Mouse (Mus musculus) cerebellum, adult 2 months (tissue): ENCODE data around the gene Cib1. TPM values are rescaled to one million over a fixed set of nuclear protein-coding genes. Genes with fewer than 3 reads are reported as not detected.
A peak's percentile ranks its signal among the peaks of the same experiment; 100 is the strongest.

ENCODE experiments used
- DNase-seq, 2 experiments: peaks; one replicate each; pipeline ENCODE4 v3.0.0; 2021
- H3K27ac ChIP-seq: fragments of 200-500 bp; 2 replicates; pipeline ENCODE4 v1.5.1; 2012; ENCODE audit warnings: low read length, control low read depth, inconsistent platforms; ENCODE audit not compliant: insufficient read depth
- H3K27me3 ChIP-seq: fragments of 200-500 bp; 2 replicates; pipeline ENCODE4 v1.6.1; 2012; ENCODE audit warnings: inconsistent platforms, mild to moderate bottlenecking, low read length, moderate library complexity; ENCODE audit not compliant: control insufficient read depth, insufficient read depth
- H3K4me1 ChIP-seq: fragments of 200-500 bp; 2 replicates; pipeline ENCODE4 v1.6.1; 2011; ENCODE audit warnings: low read length; ENCODE audit not compliant: control insufficient read depth, insufficient read depth
- H3K4me3 ChIP-seq: fragments of 200-500 bp; replicated peaks from 2 replicates; pipeline ENCODE3; 2011; ENCODE audit warnings: mild to moderate bottlenecking, low read depth, low read length, control low read depth; ENCODE audit not compliant: insufficient read depth
- CTCF ChIP-seq: fragments of 200-500 bp; IDR thresholded peaks from 2 replicates; pipeline ENCODE4 v1.5.1; 2011; ENCODE audit warnings: low read depth, mild to moderate bottlenecking, control low read depth, low read length, moderate library complexity, borderline replicate concordance; ENCODE audit not compliant: insufficient read depth
- POLR2A ChIP-seq: fragments of 200-500 bp; IDR thresholded peaks from 2 replicates; pipeline ENCODE4 v1.6.1; 2011; ENCODE audit warnings: low read length, control low read depth, borderline replicate concordance; ENCODE audit not compliant: insufficient read depth
- WGBS: fragments of 180-500 bp; shearing (Covaris S2); methylation state at CpG from one replicate; pipeline ENCODE4 v1.1.7; 2018; 5-methylcytosine and 5-hydroxymethylcytosine counted together
- polyA plus RNA-seq: library from polyadenylated mRNA; depleted of rRNA; stranded (reverse); fragments of >200 nt; gene quantifications from 2 replicates; pipeline ENCODE4 v1.2.3, GENCODE M21; 2012

Gene Cib1
- polyA plus RNA-seq, 1 experiment, result 40.1 TPM

DNA sequence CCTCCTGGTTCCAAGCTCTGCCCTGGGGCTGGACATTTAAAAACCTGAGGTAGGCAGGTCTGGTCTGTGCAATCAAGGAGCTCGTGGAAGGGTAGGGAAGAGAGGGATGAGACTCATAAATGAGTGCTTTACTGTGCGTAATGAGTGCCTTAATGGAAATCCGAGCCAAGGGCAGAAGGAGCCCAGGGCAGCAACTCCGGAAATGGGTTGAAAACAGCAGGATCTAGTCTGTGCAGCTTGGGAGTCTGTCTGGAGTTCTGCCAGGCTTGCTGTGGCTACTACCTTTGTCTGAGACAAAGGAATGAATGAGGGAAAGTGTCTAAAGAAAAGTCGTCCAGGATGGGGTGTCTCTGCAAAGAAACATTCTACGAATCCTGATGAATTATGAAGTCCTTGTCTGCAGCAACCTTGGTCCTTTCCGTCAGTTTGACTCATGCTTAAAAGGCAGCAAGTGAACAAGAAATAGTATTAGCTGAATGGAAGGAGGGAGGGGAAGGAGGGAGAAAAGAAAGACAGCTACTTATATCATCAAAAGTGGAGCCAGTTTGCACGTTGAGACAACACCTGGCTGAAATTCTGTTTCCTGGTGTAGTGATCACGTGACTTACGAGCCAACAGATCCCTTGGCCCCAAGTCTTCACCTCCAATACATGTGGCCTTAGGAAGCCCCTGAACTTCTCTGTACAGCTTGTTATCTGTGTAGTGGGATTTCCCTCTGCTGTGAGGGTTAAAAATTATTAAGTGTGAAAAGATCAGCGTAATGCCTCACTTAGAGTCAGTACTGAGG is 43.3 kb downstream of the Cib1 start:
- Histone ChIP-seq H3K4me3 (no peak overlapping the region), H3K27me3 (no peaks in the 10 kb centered on the region), H3K27ac (no peak overlapping the region), H3K4me1 (peaks cover 3% of the 10 kb centered on the region; the same call in 1 of the 2 replicates)
- TF ChIP-seq POLR2A (no peak), CTCF (no peak)
- DNase-seq, result no peak
- 50% methylated on average over 11 of the region's 11 CpGs for WGBS

DNA sequence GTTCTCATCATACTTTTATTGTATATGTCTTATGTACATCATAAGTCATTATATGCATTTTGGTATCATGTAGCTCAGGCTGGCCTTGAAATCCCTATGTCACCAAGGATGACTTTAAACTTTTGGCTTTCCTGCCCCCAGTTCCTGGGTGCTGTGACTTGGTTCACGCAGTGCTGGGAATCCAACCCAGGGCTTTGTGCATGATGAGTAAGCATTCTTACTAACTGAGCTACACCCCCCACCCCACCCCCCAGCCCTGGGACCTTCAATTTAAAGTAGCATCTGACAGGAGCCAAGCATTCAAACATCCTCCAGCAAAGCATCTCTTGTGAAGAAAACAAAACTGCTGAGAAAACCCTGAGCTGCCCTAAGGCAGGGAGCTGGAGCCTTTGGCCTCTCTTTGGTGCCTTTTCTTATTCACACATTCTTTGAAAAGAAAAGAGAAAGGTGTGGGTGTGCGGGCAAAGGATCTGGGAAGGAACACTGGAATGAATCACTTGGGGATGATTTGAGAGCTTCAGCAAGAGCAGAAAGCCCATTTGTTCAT is 44.0 kb downstream of the Cib1 start:
- 95% methylated on average over 2 of the region's 2 CpGs for WGBS
- H3K4me1 ChIP-seq, result peaks cover 3% of the 10 kb centered on the region; the same call in 1 of the 2 replicates
- H3K4me3 ChIP-seq, result no peak overlapping the region
- DNase-seq, result no peak
- TF ChIP-seq POLR2A (no peak), CTCF (no peak)
- H3K27me3 ChIP-seq, result no peaks in the 10 kb centered on the region
- H3K27ac ChIP-seq, result no peak overlapping the region

DNA sequence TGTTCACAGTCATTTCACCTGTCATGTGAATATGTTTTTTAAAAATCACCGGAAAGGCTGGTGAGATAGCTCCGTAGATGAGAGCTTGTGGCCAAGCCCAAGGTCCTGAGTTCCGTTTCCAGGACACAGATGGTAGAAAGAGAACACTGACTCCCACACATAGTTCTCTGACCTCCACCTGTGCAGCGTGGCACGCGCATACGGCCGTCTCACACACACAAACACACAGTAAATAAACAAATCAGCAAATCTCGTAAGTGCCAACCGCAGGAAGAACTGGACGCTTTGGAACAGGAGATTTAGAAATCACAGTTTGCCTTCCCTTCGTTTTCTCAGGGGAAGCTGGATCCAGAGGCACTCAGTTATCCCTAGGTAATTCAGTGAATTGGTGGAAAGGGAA is 45.1 kb downstream of the Cib1 start:
- H3K4me3 ChIP-seq, result peak overlapping the region; percentile 60
- WGBS, result 57% methylated on average over 12 of the region's 12 CpGs
- no peak for TF ChIP-seq CTCF
- TF ChIP-seq POLR2A, result no peak
- H3K27me3 ChIP-seq, result no peaks in the 10 kb centered on the region
- H3K27ac ChIP-seq, result peak overlapping the region; percentile 26; the same call in 1 of the 2 replicates
- H3K4me1 ChIP-seq, result peaks cover 3% of the 10 kb centered on the region; the same call in 1 of the 2 replicates
- peak; percentile 29 to 37 for DNase-seq

DNA sequence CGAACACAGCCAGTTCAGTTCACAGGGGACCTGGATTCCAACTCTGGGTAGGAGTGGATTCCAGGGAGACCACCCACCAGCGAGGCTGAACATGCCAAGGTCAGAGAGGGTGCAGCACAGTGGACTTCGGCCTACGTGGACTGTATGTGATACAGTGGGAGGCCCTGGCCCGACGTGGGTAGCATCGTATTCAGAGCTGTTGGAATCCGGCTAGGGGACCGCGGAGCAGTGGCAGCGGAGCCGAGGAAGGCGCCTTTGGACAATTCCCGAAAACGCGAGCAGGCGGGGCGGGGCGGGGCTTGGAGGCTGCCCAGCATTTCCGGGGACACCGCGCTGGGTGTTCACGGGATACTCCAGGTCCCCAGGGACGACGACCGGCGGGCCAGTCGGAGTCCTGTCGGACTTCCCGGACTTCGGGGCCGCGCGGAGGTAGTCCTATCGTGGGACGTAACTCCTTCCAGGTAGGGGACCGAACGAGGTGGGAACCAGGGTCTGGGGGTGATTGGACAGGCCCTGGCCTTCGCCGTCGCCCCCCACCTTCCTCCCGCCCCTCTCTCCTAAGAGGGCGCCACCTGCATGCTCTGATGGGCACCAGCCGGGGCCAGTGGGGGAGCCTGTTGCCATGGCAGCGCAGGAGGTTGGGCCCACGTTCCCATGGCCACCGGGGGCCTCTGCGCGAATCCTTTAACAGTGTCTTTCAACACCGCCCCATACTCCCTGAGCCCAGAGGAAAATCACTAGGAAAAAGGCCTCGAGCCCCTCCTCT is 45.9 kb downstream of the Cib1 start, which contains the start of gene Sema4b:
Gene Sema4b (plus strand): TSS at position 311 of the 766 bp plus-strand sequence.
- peak; percentile 84 for DNase-seq
- H3K4me1 ChIP-seq, result peaks cover 3% of the 10 kb centered on the region; the same call in 1 of the 2 replicates
- TF ChIP-seq POLR2A, result no peak; the same call in 1 of the 2 replicates
- no peak for TF ChIP-seq CTCF
- peak within 1 kb of the TSS; percentile 26; the same call in 1 of the 2 replicates for H3K27ac ChIP-seq
- peak within 1 kb of the TSS; percentile 60 for H3K4me3 ChIP-seq
- no peaks in the 10 kb centered on the region for H3K27me3 ChIP-seq
- 1% methylated on average over 51 of the region's 51 CpGs for WGBS

DNA sequence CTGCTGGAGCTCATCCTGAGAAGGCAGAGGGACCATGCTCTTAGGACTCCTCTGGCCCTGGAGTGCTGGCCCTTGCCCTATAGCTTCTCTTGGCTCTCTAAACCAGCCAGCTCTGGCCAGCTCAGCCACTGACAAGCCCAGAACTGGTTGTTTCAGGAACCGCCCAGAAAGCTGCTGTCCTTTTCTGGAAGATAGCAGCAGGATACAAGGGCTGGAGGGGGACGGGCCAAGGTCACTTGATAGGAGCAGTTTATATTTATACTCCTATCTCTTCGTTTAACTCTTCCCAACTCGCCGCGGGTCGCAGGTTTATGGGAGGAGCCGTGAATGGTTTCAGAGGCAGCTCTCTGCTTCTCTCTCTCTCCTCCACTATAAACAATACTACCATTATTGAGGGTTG is 46.6 kb downstream of the Cib1 start:
- Histone ChIP-seq H3K27me3 (no peaks in the 10 kb centered on the region), H3K4me3 (no peak overlapping the region), H3K27ac (no peak overlapping the region), H3K4me1 (peaks cover 3% of the 10 kb centered on the region; the same call in 1 of the 2 replicates)
- DNase-seq, result no peak
- no peak for TF ChIP-seq POLR2A
- TF ChIP-seq CTCF, result no peak
- WGBS, result 30% methylated on average over 8 of the region's 8 CpGs

DNA sequence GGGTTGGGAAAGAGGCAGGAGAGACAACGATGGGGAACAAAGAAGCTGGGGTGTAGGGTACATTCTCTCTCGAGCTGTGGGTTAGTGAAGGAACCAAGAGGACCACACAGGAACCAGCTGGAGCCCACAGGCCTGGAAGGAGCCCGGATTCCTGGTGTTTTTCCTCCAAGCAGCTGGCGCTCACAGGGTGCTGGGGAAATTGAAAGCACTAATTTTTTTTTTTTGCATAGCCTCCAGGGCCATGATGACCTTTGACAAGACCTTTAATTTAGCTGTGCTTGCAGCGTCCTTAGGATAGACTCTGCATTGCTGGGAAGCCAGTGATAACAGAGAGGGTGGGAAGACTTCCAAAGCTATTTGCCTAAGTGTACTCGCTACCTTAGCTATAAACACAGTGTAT is 47.6 kb downstream of the Cib1 start:
- DNase-seq, result no peak
- no peaks in the 10 kb centered on the region for H3K27me3 ChIP-seq
- H3K27ac ChIP-seq, result no peak overlapping the region
- WGBS, result 84% methylated on average over 6 of the region's 6 CpGs
- TF ChIP-seq POLR2A (no peak), CTCF (no peak)
- peaks cover 3% of the 10 kb centered on the region; the same call in 1 of the 2 replicates for H3K4me1 ChIP-seq
- H3K4me3 ChIP-seq, result no peak overlapping the region

DNA sequence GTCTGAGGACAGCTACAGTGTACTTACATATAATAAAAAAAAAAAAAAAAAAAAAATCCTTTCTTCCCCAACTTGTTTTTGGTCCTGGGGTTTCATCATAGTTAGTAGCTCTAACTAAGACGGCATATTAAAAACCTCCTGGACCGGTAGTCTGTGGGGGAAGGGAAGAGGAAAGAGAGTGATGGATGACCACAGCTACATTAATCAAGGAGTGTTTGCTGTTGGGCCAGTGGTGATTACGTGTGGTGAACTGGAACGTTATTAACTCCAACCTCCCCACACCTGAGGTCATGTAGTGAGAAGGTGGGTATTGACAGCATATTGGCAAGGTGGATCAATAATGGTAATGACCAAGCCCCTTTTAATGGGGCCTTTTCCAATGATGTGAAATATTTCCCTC is 48.1 kb downstream of the Cib1 start:
- H3K4me1 ChIP-seq, result peaks cover 3% of the 10 kb centered on the region; the same call in 1 of the 2 replicates
- H3K27ac ChIP-seq, result no peak overlapping the region
- no peak for DNase-seq
- 91% methylated on average over 4 of the region's 4 CpGs for WGBS
- H3K27me3 ChIP-seq, result no peaks in the 10 kb centered on the region
- no peak for TF ChIP-seq CTCF
- no peak for TF ChIP-seq POLR2A
- H3K4me3 ChIP-seq, result no peak overlapping the region
